Mouse (Mus musculus): Measurements from ENCODE around the gene Fam166a. TPM values are rescaled to one million over a fixed set of nuclear protein-coding genes. Genes with fewer than 3 reads are reported as not detected.
A peak's percentile ranks its signal among the peaks of the same experiment; 100 is the strongest.
"Not testable (repeated sequence)": the region's sequence is repeated elsewhere in the genome, so short reads cannot be mapped to it uniquely, and the experiment has no call there.

The Fam166a gene
- total RNA-seq, 2 experiments from 2014 or later: not detected

DNA sequence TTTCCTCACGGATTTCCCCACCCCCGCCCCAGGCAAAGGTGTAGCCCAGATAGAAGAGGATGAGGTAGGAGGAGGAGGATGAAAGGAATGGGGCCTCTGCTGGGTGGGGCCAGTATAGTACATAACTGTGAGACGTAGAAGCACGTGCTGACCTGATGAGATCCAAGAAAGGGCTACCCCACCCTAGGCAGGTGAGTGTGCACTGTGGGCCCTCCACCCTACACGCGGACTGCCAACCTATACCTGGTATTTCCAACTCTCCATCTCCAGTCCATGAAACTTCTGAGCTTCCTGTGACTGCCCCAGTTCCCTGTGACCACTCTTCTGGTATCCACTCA, 22.9 kb downstream of the Fam166a start:
- TF ChIP-seq CTCF (conservative IDR thresholded peaks at IDR 0.05): no peak
- no peak for DNase-seq (ENCODE audit: low spot score in 2 of 2)
- no peak overlapping the region for H3K27ac ChIP-seq
- peak overlapping the region; percentile 70 for H3K4me3 ChIP-seq

DNA sequence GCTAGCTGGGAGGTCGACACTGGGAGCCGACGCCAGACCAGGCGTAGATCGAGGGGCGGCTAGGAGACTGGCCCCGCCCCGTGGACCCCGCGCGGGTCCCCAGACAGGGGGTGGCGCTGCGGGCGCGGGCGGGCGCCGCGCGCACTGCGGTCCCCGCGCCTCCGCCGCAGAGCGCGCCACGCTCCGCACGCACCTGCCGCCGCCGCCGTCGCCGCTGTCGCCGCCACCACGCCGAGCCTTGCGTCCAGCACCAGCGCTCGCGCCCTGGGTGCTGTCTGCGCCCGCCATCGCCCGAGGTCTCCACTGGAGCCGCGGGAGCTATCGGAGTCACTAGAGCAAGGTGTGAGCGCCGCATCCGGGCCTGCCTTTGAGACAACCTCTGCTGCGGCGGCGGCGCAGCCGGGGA, 23.6 kb downstream of the Fam166a start, which contains the start of the genes Rnf208 and Cysrt1:
Rnf208 (plus strand) TSS at position 155 of the 406 bp plus-strand sequence.
Cysrt1 (minus strand) TSS at position 352 of the 406 bp plus-strand sequence.
- DNase-seq (ENCODE audit: low spot score in 2 of 2): no peak

DNA sequence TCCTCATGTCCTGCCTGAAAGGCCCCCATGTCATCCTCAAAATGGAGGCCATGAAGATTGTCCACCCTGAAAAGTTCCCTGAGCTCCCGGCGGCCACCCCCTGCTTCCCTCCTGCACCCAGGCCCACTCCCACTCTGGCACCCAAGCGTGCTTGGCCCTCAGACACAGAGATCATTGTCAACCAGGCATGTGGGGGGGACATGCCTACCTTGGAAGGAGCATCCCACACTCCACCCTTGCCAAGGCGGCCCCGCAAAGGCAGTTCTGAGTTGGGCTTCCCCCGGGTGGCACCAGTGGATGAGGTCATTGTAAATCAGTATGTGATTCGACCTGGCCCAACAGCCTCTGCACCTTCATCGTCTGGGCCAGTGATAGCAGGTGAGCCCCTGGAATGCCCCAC, 24.8 kb downstream of the Fam166a start:
- TF ChIP-seq CTCF (conservative IDR thresholded peaks at IDR 0.05): no peak
- Histone ChIP-seq H3K27ac (peak overlapping the region; percentile 93; the same call in 1 of the 2 replicates), H3K4me3 (peak overlapping the region; percentile 70)
- DNase-seq (ENCODE audit: low spot score in 2 of 2): no peak

More for the DNA sequence above, 23.6 kb downstream of the Fam166a start, which contains the start of the genes Rnf208 and Cysrt1:
- peak within 1 kb of the TSS; percentile 70 for H3K4me3 ChIP-seq
- peak within 1 kb of the TSS; percentile 93 for H3K27ac ChIP-seq
- no peak for TF ChIP-seq CTCF (conservative IDR thresholded peaks at IDR 0.05)

DNA sequence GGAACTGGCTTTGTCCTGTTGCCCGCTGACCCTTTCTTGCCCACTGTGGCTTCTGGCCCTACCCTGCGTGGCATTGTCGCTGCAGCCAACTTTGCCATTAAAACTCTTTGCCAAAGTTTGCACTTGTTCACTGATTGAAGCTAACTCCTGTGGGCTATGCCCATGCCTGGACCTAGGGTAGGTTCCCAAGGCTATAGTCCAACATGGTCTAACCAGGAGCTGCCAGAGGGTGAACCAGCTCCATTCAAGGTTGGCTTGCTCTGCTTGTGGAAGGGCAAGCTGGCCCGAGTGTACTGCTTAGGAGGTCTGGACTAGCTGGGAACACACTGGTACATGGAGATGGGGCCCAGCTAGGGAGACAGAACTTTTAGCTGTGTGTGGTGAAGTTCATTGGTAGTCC, 25.6 kb downstream of the Fam166a start:
- no peak overlapping the region for H3K27ac ChIP-seq
- no peak for TF ChIP-seq CTCF (conservative IDR thresholded peaks at IDR 0.05)
- no peak for DNase-seq (ENCODE audit: low spot score in 2 of 2)
- no peak overlapping the region for H3K4me3 ChIP-seq

DNA sequence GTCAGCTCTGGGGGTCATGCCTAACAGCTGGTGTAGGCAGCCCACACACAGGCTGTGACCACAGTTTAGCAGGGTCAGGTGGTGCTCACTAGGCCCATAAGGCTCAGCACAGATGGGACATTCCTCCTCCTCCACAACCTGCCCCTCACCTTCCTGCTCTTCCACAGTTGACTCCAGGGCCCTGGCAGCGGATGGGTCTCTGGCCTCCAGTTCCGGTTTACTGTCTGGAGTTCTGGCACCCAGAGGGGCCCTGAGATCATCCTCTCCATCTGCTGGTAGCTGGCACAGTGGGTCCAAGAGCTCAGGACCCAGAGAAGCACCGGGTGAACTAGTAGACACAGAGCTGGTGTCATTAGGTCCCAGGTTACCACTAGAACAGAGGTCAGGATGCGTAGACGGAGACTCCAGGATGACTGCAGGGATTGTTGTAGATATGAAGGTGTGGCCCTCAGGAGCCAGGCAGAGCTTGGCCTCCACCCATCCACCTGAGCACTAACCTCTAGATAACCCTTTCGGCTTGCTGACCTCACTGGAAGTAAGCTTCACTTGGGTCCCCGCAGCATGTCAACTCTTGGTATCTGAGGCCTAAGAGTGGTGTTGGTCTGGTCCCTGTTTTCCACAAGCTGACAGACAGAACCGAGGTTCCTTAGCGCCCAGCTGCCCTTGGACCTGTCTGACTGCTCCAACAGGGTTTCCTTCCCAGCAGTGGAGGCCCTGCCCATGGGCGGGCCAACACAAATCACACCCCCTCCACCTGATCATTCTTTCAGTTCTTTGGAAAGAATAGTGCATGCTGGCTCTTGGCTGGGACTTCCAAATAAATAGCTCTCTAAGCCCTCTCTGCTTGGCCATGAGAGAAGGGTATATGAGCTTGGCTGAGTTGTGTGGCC, 27.9 kb downstream of the Fam166a start, which contains the start of gene AL732309.1:
AL732309.1 (minus strand) TSS at position 681 of the 890 bp plus-strand sequence.
- DNase-seq (ENCODE audit: low spot score in 2 of 2): no peak
- no peak for TF ChIP-seq CTCF (conservative IDR thresholded peaks at IDR 0.05)
- no peak within 1 kb of the TSS for H3K27ac ChIP-seq
- no peak within 1 kb of the TSS for H3K4me3 ChIP-seq

DNA sequence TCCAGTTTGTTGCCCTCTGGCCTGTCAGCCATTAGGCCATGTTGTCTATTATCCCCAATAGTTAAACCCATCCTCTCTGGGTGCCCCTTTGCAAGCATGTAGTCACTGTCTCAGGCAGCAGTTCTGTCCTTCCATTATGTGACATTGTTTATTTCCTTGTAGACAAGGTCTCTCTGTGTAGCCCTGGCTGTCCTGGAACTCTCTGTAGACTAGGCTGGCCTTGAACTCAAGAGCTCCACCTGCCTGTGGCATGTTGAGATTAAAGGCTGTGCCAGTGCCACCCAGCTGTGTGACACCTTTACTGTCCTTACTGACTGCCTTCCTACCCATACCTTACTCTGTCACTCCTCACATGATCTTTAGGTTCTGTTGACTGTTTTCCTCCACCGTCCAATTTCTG, 33.8 kb downstream of the Fam166a start:
- DNase-seq (ENCODE audit: low spot score in 2 of 2): no peak
- no peak overlapping the region for H3K4me3 ChIP-seq
- TF ChIP-seq CTCF (conservative IDR thresholded peaks at IDR 0.05): peak; percentile 62
- H3K27ac ChIP-seq: no peak overlapping the region

DNA sequence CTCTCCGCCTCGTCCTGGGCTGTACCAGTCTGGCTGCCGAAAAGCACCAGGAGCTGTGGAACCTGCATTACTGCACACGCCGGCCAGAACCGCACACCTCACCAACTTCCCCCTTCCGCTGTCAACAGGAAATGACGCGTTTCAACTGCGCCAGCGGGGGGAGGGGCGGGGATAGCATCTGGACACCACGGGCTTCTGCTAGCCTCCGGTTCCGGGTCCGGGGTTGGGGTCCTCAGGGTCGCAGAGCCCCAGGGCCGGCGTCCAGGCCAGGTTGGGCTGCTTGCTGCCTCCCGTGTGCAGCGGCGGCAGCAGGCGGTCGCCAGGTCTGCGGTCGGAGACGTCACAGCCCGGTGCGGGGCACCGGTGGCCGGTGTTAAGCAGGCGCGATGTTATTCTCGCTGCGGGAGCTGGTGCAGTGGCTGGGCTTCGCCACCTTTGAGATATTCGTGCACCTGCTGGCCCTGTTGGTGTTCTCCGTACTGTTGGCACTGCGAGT, 36.8 kb downstream of the Fam166a start, which contains the start of gene Tmem203:
Tmem203 (plus strand) TSS at position 156 of the 496 bp plus-strand sequence.
- TF ChIP-seq CTCF (conservative IDR thresholded peaks at IDR 0.05): no peak
- H3K27ac ChIP-seq: peak within 1 kb of the TSS; percentile 98
- peak; percentile 86 to 87 for DNase-seq (ENCODE audit: low spot score in 2 of 2)
- peak within 1 kb of the TSS; percentile 89 for H3K4me3 ChIP-seq

DNA sequence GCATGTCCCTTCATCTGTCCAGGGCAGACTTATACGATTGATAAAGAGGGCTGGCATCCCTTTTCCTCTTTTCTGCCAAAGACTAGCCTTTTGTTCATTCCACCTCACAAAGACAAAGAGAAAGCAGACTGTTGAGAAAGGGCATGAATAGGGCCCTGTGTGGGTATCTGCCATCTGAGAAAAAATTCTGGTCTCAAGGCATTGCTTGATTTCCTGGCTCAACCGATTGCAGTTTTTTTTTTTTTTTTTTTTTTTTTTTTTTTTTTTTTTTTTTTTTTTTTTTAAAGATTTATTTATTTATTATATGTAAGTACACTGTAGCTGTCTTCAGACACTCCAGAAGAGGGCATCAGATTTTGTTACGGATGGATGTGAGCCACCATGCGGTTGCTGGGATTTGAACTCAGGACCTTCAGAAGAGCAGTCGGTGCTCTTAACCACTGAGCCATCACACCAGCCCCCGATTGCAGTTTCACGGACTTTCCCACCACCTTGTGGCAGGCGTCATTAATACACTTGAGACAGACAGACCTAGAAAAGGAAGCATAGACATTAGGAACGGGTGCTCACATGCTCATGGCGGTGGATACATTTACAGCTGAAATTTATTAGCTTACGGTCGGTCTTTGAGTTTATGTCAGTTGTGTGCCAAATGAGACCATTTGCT, 38.0 kb downstream of the Fam166a start:
- DNase-seq (ENCODE audit: low spot score in 2 of 2): peak in 1 of 2 experiments; percentile 47
- Histone ChIP-seq H3K4me3 (peak overlapping the region; percentile 89), H3K27ac (peak overlapping the region; percentile 98)
- peak; percentile 67 for TF ChIP-seq CTCF (conservative IDR thresholded peaks at IDR 0.05)

DNA sequence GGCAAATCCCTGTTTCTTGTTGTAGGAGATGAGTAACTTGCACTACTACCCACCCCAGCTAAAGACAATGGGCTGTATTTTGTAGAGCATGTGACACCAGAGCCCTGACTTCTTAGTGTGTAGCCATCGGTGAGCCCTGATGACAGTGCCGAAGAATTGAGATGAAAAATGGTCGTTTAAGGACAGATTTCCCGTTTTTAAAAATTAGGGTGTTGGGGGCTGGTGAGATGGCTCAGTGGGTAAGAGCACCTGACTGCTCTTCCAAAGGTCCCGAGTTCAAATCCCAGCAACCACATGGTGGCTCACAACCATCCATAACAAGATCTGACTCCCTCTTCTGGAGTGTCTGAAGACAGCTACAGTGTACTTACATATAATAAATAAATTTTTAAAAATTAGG, 38.7 kb downstream of the Fam166a start:
- H3K27ac ChIP-seq; DNase-seq (ENCODE audit: low spot score in 2 of 2): not testable (repeated sequence)
- peak overlapping the region; percentile 3; the same call in 1 of the 2 replicates for H3K4me3 ChIP-seq

DNA sequence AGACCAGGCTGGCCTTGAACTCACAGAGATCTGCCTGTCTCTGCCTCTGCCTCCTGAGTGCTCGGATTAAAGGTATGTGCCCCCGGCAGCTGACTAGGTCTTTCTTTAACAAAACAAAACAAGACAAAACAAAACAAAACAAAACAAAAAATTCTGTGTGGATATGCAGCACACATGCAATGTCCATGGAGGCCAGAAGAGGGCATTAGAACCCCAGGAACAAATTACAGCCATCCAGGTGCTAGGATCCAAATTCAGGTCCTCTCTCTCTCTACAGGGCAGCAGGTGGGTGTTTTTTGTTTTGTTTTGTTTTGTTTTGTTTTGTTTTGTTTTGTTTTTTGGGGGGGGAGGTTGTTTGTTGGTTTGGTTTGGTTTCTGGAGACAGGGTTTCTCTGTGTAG, 40.3 kb downstream of the Fam166a start:
- peak; percentile 72 for TF ChIP-seq CTCF (conservative IDR thresholded peaks at IDR 0.05)
- DNase-seq (ENCODE audit: low spot score in 2 of 2): no peak
- no peak overlapping the region for H3K4me3 ChIP-seq
- no peak overlapping the region for H3K27ac ChIP-seq

DNA sequence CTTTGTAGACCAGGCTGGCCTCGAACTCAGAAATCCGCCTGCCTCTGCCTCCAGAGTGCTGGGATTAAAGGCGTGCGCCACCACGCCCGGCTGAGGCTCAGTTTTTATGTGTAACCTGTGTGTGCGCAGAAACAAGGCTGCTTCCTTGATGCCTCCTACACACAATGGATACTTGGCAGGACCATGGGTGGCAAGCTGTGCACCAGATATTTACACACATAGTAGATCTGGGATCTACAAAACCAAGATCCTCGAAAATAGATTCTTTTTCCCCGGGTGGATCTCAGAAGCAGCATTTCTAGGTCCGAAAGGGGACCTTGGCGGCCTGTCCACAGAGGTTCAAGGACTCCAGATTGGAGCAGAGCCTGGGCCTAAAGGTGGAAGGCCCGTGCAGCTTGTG, 43.3 kb downstream of the Fam166a start:
- no peak for DNase-seq (ENCODE audit: low spot score in 2 of 2)
- H3K27ac ChIP-seq: peak overlapping the region; percentile 95
- no peak for TF ChIP-seq CTCF (conservative IDR thresholded peaks at IDR 0.05)
- peak overlapping the region; percentile 95 for H3K4me3 ChIP-seq

DNA sequence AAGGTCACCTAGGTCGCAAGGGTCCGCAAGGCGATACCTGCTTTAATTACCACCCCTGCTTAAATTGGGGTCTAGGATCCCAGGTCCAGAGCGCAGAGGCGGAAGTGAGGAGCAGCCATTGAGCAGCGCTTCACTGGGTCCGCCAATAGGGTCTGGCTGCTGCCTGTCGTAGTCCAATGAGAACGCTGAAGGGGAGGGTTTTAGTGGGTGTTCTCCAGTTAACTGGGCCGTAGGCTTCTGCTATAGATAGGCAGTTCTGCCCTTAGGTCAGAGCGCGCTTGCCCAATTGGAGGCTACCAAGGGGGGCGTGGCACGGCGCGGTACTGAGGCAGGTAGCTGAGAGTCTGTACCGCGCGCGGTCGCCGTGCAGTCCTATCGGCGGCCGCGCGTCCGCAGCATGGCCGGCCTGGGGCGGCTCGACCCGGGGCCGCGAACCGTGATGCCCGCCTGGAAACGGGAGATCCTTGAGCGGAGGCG, 43.8 kb downstream of the Fam166a start, which contains the start of gene Tprn:
Tprn (plus strand) TSS at position 328 of the 477 bp plus-strand sequence.
- peak within 1 kb of the TSS; percentile 95 for H3K27ac ChIP-seq
- TF ChIP-seq CTCF (conservative IDR thresholded peaks at IDR 0.05): peak; percentile 49
- peak within 1 kb of the TSS; percentile 95 for H3K4me3 ChIP-seq
- DNase-seq (ENCODE audit: low spot score in 2 of 2): peak; percentile 91 to 97

Data from layer of hippocampus, adult 2 months (tissue).